Mouse (Mus musculus) spleen, adult 2 months (tissue): Measurements from ENCODE around the gene Ifnar1. TPM values are rescaled to one million over a fixed set of nuclear protein-coding genes. Genes with fewer than 3 reads are reported as not detected.

Source experiments
- DNase-seq, 2 experiments: peaks; one replicate each; pipeline versions ENCODE4 v3.0.0 to v3.0.0-alpha.2; 2012 to 2021; ENCODE audit warnings: low spot score in 2 of 2, low read depth in 1 of 2
- H3K27ac ChIP-seq: fragments of 200-500 bp; 2 replicates; pipeline ENCODE4 v1.5.1; 2012; ENCODE audit warnings: low read length, inconsistent platforms; ENCODE audit not compliant: insufficient read depth
- H3K27me3 ChIP-seq: fragments of 200-500 bp; 2 replicates; pipeline ENCODE4 v1.6.1; 2012; ENCODE audit warnings: mild to moderate bottlenecking, moderate library complexity, low read length, inconsistent platforms; ENCODE audit not compliant: control insufficient read depth, insufficient read depth
- H3K36me3 ChIP-seq: fragments of 200-500 bp; 2 replicates; pipeline ENCODE4 v1.6.1; 2012; ENCODE audit warnings: mild to moderate bottlenecking, low read length, inconsistent platforms; ENCODE audit not compliant: control insufficient read depth, insufficient read depth
- H3K4me1 ChIP-seq: fragments of 200-500 bp; 2 replicates; pipeline ENCODE4 v1.6.1; 2011; ENCODE audit warnings: inconsistent platforms; ENCODE audit not compliant: control insufficient read depth, insufficient read depth, insufficient read length
- H3K4me3 ChIP-seq: fragments of 200-500 bp; 2 replicates; pipeline ENCODE4 v1.5.1; 2011; ENCODE audit warnings: mild to moderate bottlenecking, inconsistent platforms; ENCODE audit not compliant: insufficient read depth, insufficient read length; ENCODE audit errors: extremely low read depth
- CTCF ChIP-seq: fragments of 200-500 bp; IDR thresholded peaks from 2 replicates; pipeline ENCODE4 v1.5.1; 2011; ENCODE audit warnings: mild to moderate bottlenecking, inconsistent platforms; ENCODE audit not compliant: insufficient read depth, insufficient read length, insufficient replicate concordance; ENCODE audit errors: extremely low read depth
- POLR2A ChIP-seq: fragments of 200-500 bp; IDR thresholded peaks from 2 replicates; pipeline ENCODE4 v1.6.1; 2011; ENCODE audit warnings: low read depth, low read length, inconsistent platforms
- whole genome bisulfite sequencing: fragments of 180-500 bp; shearing (Covaris S2); methylation state at CpG from one replicate; pipeline ENCODE4 v1.1.7; 2018; 5-methylcytosine and 5-hydroxymethylcytosine counted together
- polyA plus RNA-seq: library from polyadenylated mRNA; depleted of rRNA; stranded (reverse); fragments of >200 nt; gene quantifications from 2 replicates; pipeline ENCODE4 v1.2.3, GENCODE M21; 2012

Ifnar1 gene
- polyA plus RNA-seq, 1 experiment = 22.3 TPM

DNA sequence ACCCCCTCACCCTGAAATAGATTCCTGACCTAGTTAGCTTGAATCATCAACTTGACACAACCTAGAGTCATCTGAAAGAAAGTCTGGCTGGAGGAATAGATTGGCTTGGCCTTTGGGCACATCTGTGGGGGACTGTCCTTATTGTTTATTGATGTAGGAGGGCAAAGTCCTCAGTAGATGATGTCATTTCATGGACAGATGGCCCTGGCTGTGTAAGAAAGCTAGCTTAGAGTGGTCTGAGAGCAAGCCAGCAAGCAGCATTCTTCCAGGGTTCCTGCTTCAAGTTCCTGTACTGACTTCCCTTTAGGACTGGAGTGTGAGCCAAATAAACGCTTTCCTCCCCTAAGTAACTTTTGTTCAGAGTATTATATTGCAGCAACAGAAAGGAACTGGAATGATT, 7.0 kb upstream of the Ifnar1 start:
- H3K4me3 ChIP-seq = no peak overlapping the region
- H3K27me3 ChIP-seq = no peaks in the 10 kb centered on the region
- WGBS = 55% methylated on average over 1 of the region's 1 CpGs
- no peak for TF ChIP-seq CTCF
- no peak for TF ChIP-seq POLR2A
- no peak for DNase-seq
- H3K4me1 ChIP-seq = peaks cover 10% of the 10 kb centered on the region; the same call in 1 of the 2 replicates
- no peak overlapping the region for H3K27ac ChIP-seq
- no peaks in the 10 kb centered on the region for H3K36me3 ChIP-seq

DNA sequence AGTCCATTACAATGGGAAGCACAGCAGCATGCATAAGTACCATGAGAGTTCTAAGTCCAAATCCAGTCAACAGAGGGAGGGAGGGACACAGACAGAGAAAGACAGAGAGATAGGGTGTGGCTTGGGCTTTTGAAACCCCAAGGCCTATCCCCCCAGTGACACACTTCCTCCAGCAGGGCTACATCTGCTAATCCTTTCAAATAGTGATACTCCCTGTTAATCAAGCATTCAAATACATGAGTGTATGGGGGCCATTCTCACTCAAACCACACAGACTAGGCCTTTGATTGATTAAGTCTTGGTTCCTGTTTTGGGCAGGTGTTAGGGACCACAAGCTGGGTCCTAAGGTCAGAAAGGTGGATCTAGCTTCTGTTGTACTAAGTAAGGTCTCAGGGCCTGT, 4.5 kb upstream of the Ifnar1 start:
- peak in 1 of 2 experiments; percentile 57 for DNase-seq
- Histone ChIP-seq H3K36me3 (no peaks in the 10 kb centered on the region), H3K27me3 (no peaks in the 10 kb centered on the region), H3K4me1 (peaks cover 12% of the 10 kb centered on the region; the same call in 1 of the 2 replicates), H3K27ac (peak overlapping the region; percentile 54), H3K4me3 (no peak overlapping the region)
- TF ChIP-seq POLR2A (no peak), CTCF (no peak)

DNA sequence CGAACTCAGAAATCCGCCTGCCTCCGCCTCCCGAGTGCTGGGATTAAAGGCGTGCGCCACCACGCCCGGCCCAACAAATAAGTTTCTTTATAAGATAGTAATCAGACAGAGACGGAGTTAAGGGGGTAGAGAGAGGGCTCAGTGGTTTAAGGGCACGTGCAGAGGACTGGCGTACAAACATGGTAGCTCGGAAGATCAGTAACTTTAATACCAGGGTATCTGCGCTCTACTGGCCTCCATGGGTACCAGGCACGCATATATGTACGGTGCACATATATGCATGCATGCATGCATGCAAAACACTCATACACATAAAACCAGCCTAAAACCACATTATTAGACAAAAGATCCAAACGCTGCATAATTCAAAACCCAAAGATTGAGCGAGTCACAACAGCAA, 651 bp upstream of the Ifnar1 start:
- 0 out of 2 replicates have a peak, but pooled peaks cover 4% of the 10 kb centered on the region for H3K36me3 ChIP-seq
- DNase-seq = no peak
- peaks cover 12% of the 10 kb centered on the region; the same call in 1 of the 2 replicates for H3K4me1 ChIP-seq
- peak overlapping the region; percentile 63 for H3K4me3 ChIP-seq
- 55% methylated on average over 17 of the region's 17 CpGs for WGBS
- H3K27ac ChIP-seq = peak overlapping the region; percentile 94
- H3K27me3 ChIP-seq = no peaks in the 10 kb centered on the region
- no peak for TF ChIP-seq POLR2A
- TF ChIP-seq CTCF = no peak

DNA sequence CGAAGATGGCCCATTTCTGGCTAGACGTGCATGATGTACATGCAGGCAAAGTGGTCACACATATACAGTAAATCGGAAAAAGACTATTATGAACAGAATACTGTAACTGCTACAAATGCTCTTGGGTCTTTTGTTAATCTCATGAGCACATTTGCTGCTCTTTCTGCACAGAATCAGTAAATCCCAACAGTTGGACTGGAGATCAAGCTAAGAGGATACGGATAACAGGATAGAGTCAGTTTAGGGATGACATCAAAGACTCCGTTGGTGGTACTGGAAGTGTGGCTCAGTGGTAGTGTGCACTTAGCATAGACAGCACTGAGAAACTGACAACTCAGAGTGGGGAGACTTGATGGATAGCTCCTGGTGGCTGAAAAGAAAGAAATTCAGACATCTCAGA, 803 bp downstream of the Ifnar1 start:
- no peak for DNase-seq
- H3K27me3 ChIP-seq = no peaks in the 10 kb centered on the region
- H3K27ac ChIP-seq = peak overlapping the region; percentile 96
- TF ChIP-seq POLR2A (no peak), CTCF (no peak)
- H3K36me3 ChIP-seq = peaks cover 12% of the 10 kb centered on the region
- WGBS = 20% methylated on average over 5 of the region's 5 CpGs
- H3K4me1 ChIP-seq = peaks cover 5% of the 10 kb centered on the region; the same call in 1 of the 2 replicates
- H3K4me3 ChIP-seq = peak overlapping the region; percentile 86

- TF ChIP-seq CTCF = no peak
- TF ChIP-seq POLR2A = no peak
- Histone ChIP-seq H3K27me3 (no peaks in the 10 kb centered on the region), H3K27ac (no peak overlapping the region), H3K36me3 (peaks cover 21% of the 10 kb centered on the region), H3K4me1 (peaks cover 5% of the 10 kb centered on the region; the same call in 1 of the 2 replicates), H3K4me3 (no peak overlapping the region)
- DNase-seq = no peak
- 70% methylated on average over 2 of the region's 2 CpGs for WGBS
Measured at GRCm38 (mm10) chr16:91488066-91488465, 3.0 kb downstream of the Ifnar1 start.

- Histone ChIP-seq H3K4me3 (no peak overlapping the region), H3K27ac (peak overlapping the region; percentile 49; the same call in 1 of the 2 replicates), H3K36me3 (peaks cover 38% of the 10 kb centered on the region), H3K4me1 (peaks cover 2% of the 10 kb centered on the region; the same call in 1 of the 2 replicates), H3K27me3 (no peaks in the 10 kb centered on the region)
- DNase-seq = no peak
- TF ChIP-seq POLR2A (no peak), CTCF (no peak)
- 54% methylated on average over 4 of the region's 4 CpGs for WGBS
Measured at GRCm38 (mm10) chr16:91490897-91491296, 5.9 kb downstream of the Ifnar1 start.

GRCm38 (mm10) chr16:91491473-91491872, 6.4 kb downstream of the Ifnar1 start:
- TF ChIP-seq CTCF = no peak
- no peak for TF ChIP-seq POLR2A
- Histone ChIP-seq H3K4me3 (no peak overlapping the region), H3K27ac (no peak overlapping the region), H3K4me1 (peaks cover 2% of the 10 kb centered on the region; the same call in 1 of the 2 replicates), H3K27me3 (no peaks in the 10 kb centered on the region), H3K36me3 (peaks cover 43% of the 10 kb centered on the region)
- DNase-seq = no peak
- 95% methylated on average over 3 of the region's 3 CpGs for WGBS
